Mouse (Mus musculus) midbrain, postnatal 0 days (tissue): Measurements from ENCODE around the gene Zfp612. TPM values are rescaled to one million over a fixed set of nuclear protein-coding genes. Genes with fewer than 3 reads are reported as not detected.
"Not testable (repeated sequence)": the region's sequence is repeated elsewhere in the genome, so short reads cannot be mapped to it uniquely, and the experiment has no call there.

Experiments
- ATAC-seq: fragments of 200-750 bp; cut with Nextera tagmentation; 2 replicates; pipeline ENCODE4 v1.8.0; 2017; ENCODE audit warnings: moderate number of reproducible peaks, mild to moderate bottlenecking, moderate TSS enrichment, moderate library complexity; ENCODE audit not compliant: low FRiP score
- DNase-seq: peaks from one replicate; pipeline ENCODE4 v3.0.0-alpha.2; 2015; ENCODE audit warnings: low spot score
- H3K27ac ChIP-seq: fragments of 300-500 bp; sonication (generic); 2 replicates; pipeline ENCODE4 v1.5.1; 2014; ENCODE audit warnings: low read depth, mild to moderate bottlenecking, low read length, mixed read lengths
- H3K27me3 ChIP-seq: fragments of 300-500 bp; sonication (generic); 2 replicates; pipeline ENCODE4 v1.6.1; 2014; ENCODE audit warnings: low read length, control low read depth, mixed read lengths; ENCODE audit not compliant: insufficient read depth
- H3K36me3 ChIP-seq: fragments of 300-500 bp; sonication (generic); 2 replicates; pipeline ENCODE4 v1.6.1; 2014; ENCODE audit warnings: low read length, control low read depth, mixed read lengths; ENCODE audit not compliant: insufficient read depth
- H3K4me1 ChIP-seq: fragments of 300-500 bp; sonication (generic); 2 replicates; pipeline ENCODE4 v1.6.1; 2014; ENCODE audit warnings: mild to moderate bottlenecking, control low read depth, antibody characterized with exemption, low read length, mixed read lengths; ENCODE audit not compliant: insufficient read depth
- H3K4me2 ChIP-seq: fragments of 300-500 bp; sonication (generic); 2 replicates; pipeline ENCODE4 v1.6.1; 2014; ENCODE audit warnings: low read depth, mild to moderate bottlenecking, low read length, mixed read lengths; ENCODE audit not compliant: poor library complexity, severe bottlenecking
- H3K4me3 ChIP-seq: fragments of 300-500 bp; sonication (generic); 2 replicates; pipeline ENCODE4 v1.5.1; 2014; ENCODE audit warnings: low read depth, mild to moderate bottlenecking, low read length, moderate library complexity
- H3K9ac ChIP-seq: fragments of 300-500 bp; sonication (generic); replicated peaks from 2 replicates; pipeline ENCODE4 v1.6.1; 2014; ENCODE audit warnings: mild to moderate bottlenecking, low read length, moderate library complexity, mixed read lengths; ENCODE audit not compliant: poor library complexity, severe bottlenecking
- H3K9me3 ChIP-seq: fragments of 300-500 bp; sonication (generic); 2 replicates; pipeline ENCODE4 v1.6.1; 2016; ENCODE audit warnings: low read length, control low read depth
- CTCF ChIP-seq: IDR thresholded peaks from 2 replicates; pipeline ENCODE4 v1.5.1; 2016; ENCODE audit warnings: antibody characterized with exemption, mild to moderate bottlenecking
- WGBS: fragments of 180-500 bp; shearing (Covaris S2); extraction: QIAGEN DNeasy Blood & Tissue Kit; methylation state at CpG from one replicate; pipeline ENCODE4 v1.1.7; 2014; 5-methylcytosine and 5-hydroxymethylcytosine counted together
- polyA plus RNA-seq: library from polyadenylated mRNA; unstranded; fragments of >200 nt; fragmentation: Nextera tagmentation; extraction: Ambion mirVana; gene quantifications from 2 replicates; pipeline ENCODE4 v1.2.1, GENCODE M21; 2015
- total RNA-seq: library from RNA; depleted of rRNA; stranded (reverse); fragments of >200 nt; gene quantifications from 2 replicates; pipeline ENCODE4 v1.2.3, GENCODE M21; 2014; rRNA removed

The Zfp612 gene
- total RNA-seq (13.6 and 15.7 TPM in 2 replicates), polyA plus RNA-seq (16.5 and 16.7 TPM in 2 replicates)

DNA sequence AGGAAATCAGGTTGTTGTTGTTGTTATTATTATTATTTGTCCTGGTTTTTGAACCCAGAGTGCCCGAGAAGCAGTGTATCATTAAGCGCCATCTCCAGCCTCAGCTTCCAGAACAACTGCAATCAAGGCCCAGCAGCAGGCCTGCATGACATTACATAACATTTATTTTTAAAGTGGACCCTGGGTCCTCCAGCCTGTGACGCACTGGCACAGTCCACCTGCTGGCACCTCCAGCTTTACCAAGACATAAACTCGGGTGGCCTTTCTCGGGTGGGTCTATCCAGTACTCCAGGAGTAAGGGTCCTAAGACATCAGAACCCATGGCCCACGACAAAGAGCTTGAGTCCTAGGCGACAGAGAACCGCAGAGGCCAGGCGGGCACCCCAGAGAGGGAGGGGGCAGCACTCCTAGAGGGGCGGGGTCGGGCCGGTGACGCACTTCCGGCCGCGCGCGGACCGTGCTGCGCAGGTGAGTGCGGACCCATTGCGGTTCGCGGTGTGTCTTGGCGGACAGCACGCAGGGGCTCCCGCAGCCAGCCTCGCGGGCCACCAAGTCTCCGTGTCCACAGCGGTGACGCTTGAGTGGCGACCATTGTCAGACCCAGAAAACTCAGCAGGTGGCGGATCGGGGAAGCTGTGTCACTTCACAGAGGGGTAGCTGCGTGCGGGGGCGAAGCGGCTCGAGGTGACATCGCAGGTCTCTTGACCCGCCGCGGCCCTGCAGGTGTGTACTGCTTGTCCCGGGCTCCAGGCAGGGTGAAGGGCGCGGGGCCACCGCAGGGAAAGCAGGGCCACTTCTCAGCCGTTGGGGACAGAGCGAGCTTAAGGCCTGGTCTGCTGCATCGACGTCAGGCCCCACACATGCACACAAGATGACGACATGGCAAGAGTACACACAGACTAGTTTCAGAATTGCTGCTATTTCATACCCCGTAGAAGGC lies at the start of gene Zfp612:
Gene Zfp612 (plus strand): TSS at position 465 of the 940 bp plus-strand sequence.
- peaks cover 3% of the 10 kb centered on the region; the same call in 1 of the 2 replicates for H3K4me1 ChIP-seq
- H3K9me3 ChIP-seq: no peaks in the 10 kb centered on the region
- H3K9ac ChIP-seq: peak within 1 kb of the TSS; percentile 77
- no peaks in the 10 kb centered on the region for H3K27me3 ChIP-seq
- WGBS: 6% methylated on average over 52 of the region's 54 CpGs
- DNase-seq: peak; percentile 77
- peak; percentile 92 for ATAC-seq
- peak within 1 kb of the TSS; percentile 87 for H3K4me2 ChIP-seq
- H3K36me3 ChIP-seq: peaks cover 15% of the 10 kb centered on the region
- TF ChIP-seq CTCF: no peak
- peak within 1 kb of the TSS; percentile 8; the same call in 1 of the 2 replicates for H3K27ac ChIP-seq
- H3K4me3 ChIP-seq: peak within 1 kb of the TSS; percentile 58

DNA sequence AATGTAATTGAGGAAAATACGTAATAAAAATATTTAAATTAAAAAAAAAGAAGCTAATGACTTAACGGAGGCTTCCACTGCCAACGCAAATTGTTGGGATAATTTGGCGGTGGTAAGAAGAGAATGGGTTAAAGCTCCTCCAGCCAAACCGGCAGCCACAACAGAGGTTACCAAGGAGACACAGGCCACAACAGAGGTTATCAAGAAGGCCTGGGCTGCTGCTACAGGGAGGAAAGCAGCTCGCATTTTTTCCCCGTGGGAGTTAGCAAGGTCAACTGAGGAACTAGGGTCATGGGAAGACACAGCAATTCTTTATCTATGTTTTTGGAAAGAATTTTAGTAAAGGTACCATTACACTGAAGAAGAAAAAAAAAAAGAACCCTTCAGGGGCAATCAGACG lies 45.8 kb upstream of the Zfp612 start:
- H3K4me2 ChIP-seq, H3K9ac ChIP-seq, H3K27ac ChIP-seq, H3K4me3 ChIP-seq, H3K27me3 ChIP-seq, H3K36me3 ChIP-seq, DNase-seq, H3K9me3 ChIP-seq, ATAC-seq, H3K4me1 ChIP-seq: not testable (repeated sequence)
- 38% methylated on average over 8 of the region's 8 CpGs for WGBS

DNA sequence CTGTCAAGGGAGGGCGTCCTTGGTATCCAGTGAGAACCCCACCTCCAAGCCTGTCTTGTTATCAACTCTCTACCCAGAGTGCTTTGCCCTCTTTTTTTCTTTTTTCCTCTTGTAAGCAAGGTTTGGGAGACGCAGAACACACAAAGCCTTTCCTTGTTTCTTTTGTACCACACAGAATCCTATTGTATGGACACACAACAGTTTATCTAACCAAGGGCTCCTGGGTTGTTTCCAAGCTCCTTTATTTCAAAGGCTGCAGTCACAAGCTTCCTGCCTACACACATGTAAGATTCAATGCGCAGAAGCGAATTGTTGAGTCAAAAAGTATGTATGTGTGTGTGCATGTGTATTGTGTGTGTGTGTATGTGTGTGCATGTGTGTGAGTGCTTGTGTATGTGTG lies 45.2 kb upstream of the Zfp612 start:
- no peak for TF ChIP-seq CTCF
- no peaks in the 10 kb centered on the region for H3K27me3 ChIP-seq
- no peak overlapping the region for H3K4me3 ChIP-seq
- H3K27ac ChIP-seq: no peak overlapping the region
- no peaks in the 10 kb centered on the region for H3K36me3 ChIP-seq
- no peak overlapping the region for H3K9ac ChIP-seq
- H3K9me3 ChIP-seq: no peaks in the 10 kb centered on the region
- ATAC-seq (no peak), DNase-seq (no peak)
- no peak overlapping the region for H3K4me2 ChIP-seq
- 54% methylated on average over 4 of the region's 4 CpGs for WGBS
- H3K4me1 ChIP-seq: no peaks in the 10 kb centered on the region

DNA sequence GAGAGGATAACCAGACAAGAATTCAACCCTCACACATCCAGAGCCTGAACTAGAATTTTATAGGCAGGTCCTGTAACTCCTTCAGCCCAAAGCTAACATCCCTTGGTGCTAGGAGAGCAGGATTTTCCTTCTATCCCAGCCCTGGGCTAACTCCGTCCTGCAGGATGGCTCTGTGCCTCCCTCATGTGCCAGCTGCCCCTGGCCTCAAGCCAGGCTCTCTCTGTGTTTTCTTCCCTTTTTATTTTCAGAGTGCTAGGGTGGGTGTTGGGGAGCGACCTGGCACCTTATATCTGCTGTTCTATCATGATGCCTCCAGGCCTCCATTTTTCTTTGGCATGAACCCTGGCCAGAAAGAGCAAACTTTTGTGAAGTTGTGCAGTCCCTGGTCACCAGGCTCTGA lies 43.4 kb upstream of the Zfp612 start:
- Histone ChIP-seq H3K9me3 (no peaks in the 10 kb centered on the region), H3K27ac (no peak overlapping the region), H3K4me1 (no peaks in the 10 kb centered on the region), H3K9ac (no peak overlapping the region), H3K4me3 (no peak overlapping the region), H3K27me3 (no peaks in the 10 kb centered on the region), H3K4me2 (no peak overlapping the region), H3K36me3 (no peaks in the 10 kb centered on the region)
- peak; percentile 19 for DNase-seq
- ATAC-seq: no peak
- WGBS: 53% methylated on average over 2 of the region's 2 CpGs
- TF ChIP-seq CTCF: no peak

DNA sequence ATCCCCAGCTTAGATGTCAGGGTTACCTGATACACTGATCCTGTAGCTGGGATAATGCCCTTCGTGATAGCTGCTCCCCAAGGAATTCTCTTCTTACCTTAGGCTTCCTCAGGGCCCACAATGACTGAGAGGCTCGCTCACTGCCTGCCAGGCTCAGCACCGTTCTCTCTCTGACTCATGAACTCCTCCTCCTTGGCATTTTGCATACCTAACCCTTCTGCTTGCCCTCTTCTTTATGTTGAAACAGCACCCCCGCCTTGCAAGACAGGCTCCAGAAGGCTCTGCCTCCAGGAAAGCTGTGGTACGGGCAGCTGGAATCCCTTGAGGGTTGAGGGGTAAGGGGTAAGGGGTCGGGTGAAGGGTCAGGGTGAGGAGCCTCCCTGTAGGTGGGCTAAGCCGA lies 40.3 kb upstream of the Zfp612 start:
- DNase-seq (no peak), ATAC-seq (no peak)
- WGBS: 40% methylated on average over 7 of the region's 7 CpGs

DNA sequence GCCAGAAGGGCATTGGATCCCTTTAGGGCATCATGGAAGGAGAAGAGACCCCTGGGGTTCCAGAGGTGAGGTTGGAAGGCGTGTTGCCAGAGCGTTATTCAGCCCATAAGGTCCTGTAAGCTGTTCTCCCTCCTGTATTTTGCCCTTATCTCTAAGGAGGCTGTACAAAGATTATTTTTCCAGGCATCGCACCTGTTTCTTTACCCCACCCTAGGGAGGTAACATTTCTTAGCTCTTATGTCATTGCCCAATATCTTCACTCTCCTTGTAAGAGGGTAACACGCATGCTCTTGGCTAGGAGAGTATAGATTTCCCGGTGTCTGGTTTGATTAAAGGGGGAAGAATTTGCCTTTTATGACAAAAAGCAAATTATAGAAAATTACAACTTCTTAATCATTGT lies 39.9 kb upstream of the Zfp612 start, which contains the start of gene Chst4:
Gene Chst4 (minus strand): TSS at position 82 of the 400 bp plus-strand sequence.
- H3K4me3 ChIP-seq: no peak within 1 kb of the TSS
- H3K9ac ChIP-seq: no peak within 1 kb of the TSS
- DNase-seq: no peak
- no peak within 1 kb of the TSS for H3K4me2 ChIP-seq
- H3K4me1 ChIP-seq: no peaks in the 10 kb centered on the region
- H3K9me3 ChIP-seq: no peaks in the 10 kb centered on the region
- WGBS: 84% methylated on average over 5 of the region's 5 CpGs
- H3K36me3 ChIP-seq: no peaks in the 10 kb centered on the region
- TF ChIP-seq CTCF: no peak
- no peak for ATAC-seq
- H3K27ac ChIP-seq: no peak within 1 kb of the TSS
- no peaks in the 10 kb centered on the region for H3K27me3 ChIP-seq

More for the DNA sequence above, 40.3 kb upstream of the Zfp612 start:
- TF ChIP-seq CTCF: no peak
- H3K9me3 ChIP-seq: no peaks in the 10 kb centered on the region
- no peaks in the 10 kb centered on the region for H3K36me3 ChIP-seq
- H3K4me1 ChIP-seq: no peaks in the 10 kb centered on the region
- H3K27ac ChIP-seq: no peak overlapping the region
- H3K4me3 ChIP-seq: no peak overlapping the region
- H3K27me3 ChIP-seq: no peaks in the 10 kb centered on the region
- no peak overlapping the region for H3K4me2 ChIP-seq
- no peak overlapping the region for H3K9ac ChIP-seq
